Mouse (Mus musculus) adrenal gland, adult 2 months (tissue): ENCODE measurements around the gene Fgfr3. TPM values are rescaled to one million over a fixed set of nuclear protein-coding genes. Genes with fewer than 3 reads are reported as not detected.

ENCODE experiments used
- DNase-seq: peaks from one replicate; pipeline ENCODE4 v3.0.0; 2021
- polyA plus RNA-seq: library from polyadenylated mRNA; depleted of rRNA; stranded (reverse); fragments of >200 nt; gene quantifications from 2 replicates; pipeline ENCODE4 v1.2.3, GENCODE M21; 2012
- total RNA-seq, 2 experiments: library from RNA; stranded (reverse); gene quantifications; 2 replicates each; pipeline ENCODE4 v1.2.3; 2021

The Fgfr3 gene
- total and polyA plus RNA-seq, 3 experiments = 2.2 to 3.7 (median 3.6) TPM

- no peak for DNase-seq
Measured at GRCm38 (mm10) chr5:33697947-33698512, 23.4 kb upstream of the Fgfr3 start.

GRCm38 (mm10) chr5:33698669-33699068 lies 22.8 kb upstream of the Fgfr3 start:
- no peak for DNase-seq

DNA sequence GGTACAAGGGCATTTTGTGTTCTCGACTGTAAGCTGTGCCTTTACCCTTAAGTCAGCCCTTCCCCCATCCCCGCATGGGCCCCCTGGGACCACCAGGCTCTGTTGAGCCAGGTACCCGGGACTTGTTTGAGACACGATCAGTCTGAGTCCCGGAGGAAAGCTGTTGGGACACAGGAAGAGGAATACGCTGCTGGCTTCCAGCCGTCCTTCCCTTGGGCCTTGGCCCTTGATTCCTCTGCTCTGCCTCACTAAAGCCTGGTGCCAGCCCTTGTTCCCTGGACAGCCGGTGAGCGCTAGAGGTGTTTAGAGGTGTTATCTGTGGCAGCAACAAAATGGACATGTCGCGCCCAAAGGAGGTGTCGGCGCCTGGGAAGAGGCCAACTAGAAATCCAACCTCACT lies 21.5 kb upstream of the Fgfr3 start:
- no peak for DNase-seq

DNA sequence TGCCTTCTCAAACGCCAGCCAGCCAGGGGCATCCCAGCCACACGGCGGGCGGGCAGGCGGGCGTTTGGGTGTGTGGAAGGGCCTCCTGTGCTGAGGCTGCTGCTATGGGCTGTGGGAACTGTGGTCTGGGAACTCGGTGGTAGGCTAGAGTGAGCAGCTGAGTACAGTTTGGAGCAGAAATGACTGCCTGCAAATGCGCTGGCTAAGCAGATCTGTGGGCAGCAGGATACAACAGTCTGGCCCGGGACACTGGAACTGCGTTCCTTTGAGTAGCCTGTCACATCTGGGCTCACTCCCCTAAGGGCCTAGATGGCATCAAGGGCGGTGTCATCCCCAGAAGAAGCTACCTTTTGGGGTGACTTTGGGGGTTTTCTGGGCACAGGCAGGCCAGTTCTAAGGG lies 19.6 kb upstream of the Fgfr3 start:
- no peak for DNase-seq

DNA sequence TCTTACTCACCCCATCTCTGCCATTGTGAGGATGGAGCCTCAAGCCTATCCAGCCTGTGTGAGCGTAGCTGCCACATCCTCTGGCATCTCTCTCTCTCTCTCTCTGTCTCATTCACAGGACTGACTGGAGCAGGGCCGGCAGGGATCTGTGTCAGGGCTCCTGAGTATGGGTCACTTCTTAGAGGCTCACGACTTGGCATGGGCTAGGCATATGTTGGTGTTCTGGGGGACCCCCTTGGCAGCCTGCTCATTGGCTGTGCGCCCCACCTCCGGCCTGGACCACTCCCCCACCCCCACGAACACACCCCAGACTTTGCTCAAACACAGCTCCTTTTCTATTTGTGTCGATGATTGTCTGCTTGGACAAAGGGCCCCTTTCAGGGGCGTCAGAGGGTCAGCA lies 17.5 kb upstream of the Fgfr3 start:
- no peak for DNase-seq

GRCm38 (mm10) chr5:33704945-33705611 lies 16.4 kb upstream of the Fgfr3 start:
- DNase-seq = no peak

GRCm38 (mm10) chr5:33705612-33706349 lies 15.7 kb upstream of the Fgfr3 start:
- DNase-seq = no peak

DNA sequence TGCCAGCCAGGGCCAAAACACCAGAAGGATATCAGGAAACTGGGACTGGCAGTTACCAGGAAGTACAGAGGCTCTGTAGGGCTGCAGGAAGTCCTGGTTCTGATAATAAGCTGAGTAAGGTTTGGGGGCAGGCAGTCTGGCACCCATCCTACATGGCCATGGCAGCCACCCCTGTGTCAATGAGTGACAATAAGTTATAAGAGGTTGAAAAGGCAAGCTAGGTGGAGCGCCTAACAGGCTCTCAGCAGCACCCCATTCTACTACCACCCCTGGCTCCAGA lies 15.2 kb upstream of the Fgfr3 start:
- DNase-seq = no peak

DNA sequence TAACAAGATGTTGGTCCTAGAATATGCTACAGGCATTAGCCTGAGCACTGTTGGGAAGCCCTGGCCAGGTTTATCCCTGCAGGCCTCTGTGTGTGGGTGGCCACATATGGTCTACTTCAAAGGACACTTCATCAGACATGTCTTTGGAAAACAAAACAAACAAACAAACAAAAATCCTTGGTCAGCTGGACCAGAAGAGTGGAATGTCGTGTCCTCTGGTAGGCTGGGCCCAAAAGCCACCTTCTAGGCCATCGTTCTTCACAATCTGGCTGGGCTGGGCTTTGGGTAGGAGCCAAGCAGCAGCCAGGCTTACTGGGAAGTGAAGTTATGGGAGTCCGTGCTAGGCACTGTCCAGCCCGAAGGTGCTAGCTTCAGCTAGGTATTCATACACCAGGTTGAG lies 14.3 kb upstream of the Fgfr3 start:
- DNase-seq = no peak

GRCm38 (mm10) chr5:33709037-33709436 lies 12.4 kb upstream of the Fgfr3 start:
- no peak for DNase-seq

DNA sequence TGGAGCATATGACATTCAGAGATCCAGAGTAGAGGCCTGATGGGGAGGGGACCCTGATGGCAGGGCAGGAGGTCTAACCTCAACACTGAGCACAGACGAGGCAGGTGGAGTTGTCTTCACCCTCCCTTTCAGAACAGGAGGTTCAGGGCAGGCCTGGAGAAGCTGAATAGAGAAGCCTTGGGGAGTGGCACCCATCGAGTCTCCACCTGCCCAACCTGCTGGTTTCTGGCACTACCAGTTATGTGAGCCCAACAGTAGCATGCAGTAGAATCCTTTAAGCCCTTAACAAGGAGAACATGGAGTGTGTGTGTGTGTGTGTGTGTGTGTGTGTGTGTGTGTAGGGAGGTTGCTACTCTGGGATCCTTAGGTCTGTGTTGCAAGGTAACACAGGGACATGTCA lies 8.9 kb upstream of the Fgfr3 start:
- no peak for DNase-seq

DNA sequence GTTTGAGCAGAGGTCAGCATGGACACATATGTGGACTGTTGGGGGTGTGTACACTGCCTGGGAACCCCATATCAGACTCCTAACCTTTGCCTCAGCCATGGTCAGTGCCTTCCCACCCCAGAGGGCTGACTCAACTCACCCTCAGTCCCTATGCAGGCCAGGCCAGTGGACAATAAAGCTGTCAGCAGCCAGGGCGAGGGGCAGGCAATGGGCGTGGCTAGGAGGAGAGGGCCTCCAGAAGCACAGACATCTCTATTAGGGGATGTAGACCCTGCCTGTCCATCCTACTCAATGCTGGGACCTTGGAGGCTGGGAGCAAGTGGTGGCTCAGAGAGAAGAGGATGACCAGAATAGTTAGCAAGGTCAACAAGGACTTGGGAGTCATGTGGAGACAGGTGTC lies 6.3 kb upstream of the Fgfr3 start:
- no peak for DNase-seq

GRCm38 (mm10) chr5:33716467-33716866 lies 5.0 kb upstream of the Fgfr3 start:
- no peak for DNase-seq

DNA sequence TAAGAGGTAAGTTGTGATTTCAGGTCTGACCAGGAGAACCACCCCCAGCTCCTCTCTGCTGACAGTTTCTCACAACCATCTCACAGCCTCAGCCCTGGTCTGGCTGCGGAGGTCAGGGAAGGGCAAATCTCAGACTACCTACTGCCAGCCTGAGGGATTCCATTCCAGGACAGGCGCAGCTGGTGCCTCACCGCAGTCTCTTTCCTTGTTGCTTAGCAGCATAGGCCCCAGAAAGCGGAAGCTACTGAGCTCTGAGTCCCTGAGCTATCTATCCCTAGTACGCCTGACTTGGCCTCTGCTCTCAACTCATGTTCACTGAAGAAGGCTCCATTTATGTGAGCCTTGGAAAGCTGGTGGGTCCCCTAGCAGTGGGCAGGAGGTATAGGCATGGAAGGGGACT lies 3.0 kb upstream of the Fgfr3 start:
- no peak for DNase-seq

DNA sequence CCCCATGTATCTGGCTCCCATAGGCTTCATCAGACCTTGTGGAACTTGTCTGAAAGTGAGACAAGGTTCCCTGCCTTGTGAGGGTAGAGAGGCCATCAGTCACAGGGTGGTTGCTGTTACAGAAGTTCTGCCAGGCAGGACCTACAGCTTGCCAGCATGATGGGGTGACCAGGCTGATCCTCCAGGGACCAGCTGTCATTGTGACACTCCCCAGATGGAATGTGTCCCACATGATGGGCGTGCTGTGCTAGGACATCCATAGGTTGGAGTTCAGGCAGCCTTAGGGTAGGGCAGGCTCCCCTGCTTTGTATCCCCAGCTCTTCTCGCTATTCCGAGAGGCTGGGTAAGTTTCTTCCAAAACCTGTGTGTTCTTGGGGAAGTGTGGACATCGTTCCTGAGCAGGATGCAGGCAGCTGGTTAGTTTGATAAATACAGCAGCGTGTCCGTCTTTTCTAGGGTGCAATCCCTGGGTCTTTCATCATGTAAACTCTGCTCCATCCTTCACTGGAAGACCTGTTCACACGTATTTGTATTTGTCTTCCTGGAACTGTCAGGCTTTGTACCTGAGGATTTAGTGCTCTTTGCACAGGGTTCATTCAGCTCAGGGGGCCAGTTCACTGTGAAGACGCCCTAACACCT lies 503 bp upstream of the Fgfr3 start:
- DNase-seq = no peak

DNA sequence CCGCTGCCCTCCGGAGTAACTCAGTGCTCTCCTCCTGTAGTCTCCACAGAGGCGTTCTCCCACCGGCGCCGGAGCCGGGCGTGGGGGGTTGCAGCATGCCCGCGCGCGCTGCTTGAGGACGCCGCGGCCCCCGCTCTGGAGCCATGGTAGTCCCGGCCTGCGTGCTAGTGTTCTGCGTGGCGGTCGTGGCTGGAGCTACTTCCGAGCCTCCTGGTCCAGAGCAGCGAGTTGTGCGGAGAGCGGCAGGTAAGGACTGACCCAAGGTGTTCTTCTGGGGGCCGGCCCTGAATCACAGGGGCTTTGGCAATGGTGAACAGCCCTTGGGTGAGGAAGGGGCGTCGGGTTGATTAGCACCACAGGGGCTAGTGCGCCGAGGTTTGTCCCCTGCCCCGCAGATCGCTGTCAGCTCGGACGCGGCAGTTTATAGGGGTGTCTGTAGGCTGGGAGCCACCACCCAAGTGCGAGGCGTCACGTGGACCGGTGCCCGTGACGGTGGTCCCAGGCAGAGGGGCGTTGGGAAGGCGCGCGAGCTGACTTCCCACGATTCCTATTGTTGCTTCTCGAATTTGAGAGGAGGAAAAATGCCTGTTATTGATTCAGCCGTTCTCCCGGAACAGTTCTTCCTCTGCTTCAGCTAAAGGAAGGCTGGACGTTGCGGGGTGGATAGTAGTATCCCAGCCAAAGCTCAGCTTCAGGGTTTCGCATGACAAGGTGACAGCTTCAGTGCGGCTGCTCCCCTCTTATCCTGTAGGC lies 968 bp downstream of the Fgfr3 start:
- DNase-seq = peak; percentile 15

DNA sequence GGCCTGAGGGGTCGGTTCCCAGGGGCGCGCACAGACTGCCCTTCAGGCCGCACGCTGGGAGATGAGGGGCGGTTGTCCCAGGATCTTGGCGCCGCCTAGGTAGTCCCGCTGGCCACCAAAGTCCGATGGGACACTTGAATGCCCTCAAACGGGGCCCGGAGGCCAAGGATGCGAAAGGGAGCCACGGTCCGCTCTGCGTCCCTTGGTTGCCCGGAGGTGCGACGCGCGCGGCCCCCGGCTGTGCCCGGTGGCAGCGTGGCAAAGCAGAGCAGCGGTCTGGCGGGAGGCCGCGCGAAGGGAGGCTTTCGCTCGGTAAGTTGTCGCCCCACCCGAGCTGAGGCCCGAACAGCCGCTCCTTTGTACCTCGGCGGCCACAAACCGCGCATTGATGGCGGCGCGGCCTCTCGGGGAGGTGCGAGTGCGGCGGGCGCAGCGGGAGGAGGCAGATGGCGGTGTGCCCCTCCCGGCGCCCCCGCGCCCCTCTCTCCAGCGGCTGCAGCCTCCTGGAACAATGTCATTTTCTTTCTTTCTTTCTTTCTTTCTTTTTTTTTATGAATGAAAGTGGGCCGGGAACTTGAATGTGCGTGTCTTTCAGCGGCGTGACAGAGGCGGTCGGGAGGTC lies 1.7 kb downstream of the Fgfr3 start:
- DNase-seq = peak; percentile 28

GRCm38 (mm10) chr5:33723641-33724465 lies 2.4 kb downstream of the Fgfr3 start:
- no peak for DNase-seq

DNA sequence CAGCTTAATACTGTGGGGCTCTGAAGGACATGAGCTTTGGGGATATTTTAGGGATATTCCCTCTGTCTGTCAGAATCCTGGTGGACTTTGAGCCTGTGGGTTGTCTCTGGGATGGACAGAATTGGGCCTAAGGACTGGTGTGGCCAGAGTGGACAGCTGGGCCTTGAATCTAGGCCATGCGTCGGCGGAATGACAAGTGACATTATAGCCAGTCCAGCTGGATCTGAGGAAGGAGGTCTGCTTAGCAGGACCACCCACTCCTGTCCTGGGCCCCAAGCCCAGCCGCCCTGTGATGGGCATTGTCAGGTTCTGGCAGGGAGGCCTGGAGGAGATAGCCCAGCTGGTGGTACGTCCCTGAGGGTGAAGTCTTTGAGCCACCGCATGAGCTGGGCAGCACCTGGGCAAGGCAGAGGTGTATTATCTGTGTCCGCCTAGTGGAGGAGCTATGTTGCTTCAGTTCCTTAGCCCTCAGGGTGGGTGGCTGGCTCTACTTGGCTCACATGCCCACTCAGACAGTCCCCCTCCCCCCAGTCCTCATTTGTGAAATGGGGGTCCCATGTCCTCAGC lies 4.7 kb downstream of the Fgfr3 start:
- DNase-seq = no peak

DNA sequence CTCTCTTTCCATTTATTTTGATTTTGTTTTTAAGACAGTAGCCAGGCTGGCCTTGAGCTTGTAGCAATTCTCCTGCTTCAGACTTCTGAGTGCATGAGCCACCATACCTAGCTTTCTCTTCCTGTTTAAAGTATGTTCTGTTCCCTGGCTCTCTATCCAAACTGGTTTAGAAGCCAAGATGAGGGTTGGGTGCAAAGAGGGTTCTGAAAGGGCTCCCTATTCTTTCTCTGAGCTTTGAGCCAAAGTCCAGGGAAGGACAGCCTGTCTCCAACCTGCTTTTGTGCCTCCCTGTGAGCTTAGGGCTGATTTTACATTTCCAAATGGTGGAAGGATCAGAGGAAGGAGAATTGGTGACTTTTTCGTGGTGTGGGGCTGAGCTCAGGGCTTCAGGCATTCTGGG lies 5.4 kb downstream of the Fgfr3 start:
- no peak for DNase-seq

- no peak for DNase-seq
Measured at GRCm38 (mm10) chr5:33728841-33729240, 7.4 kb downstream of the Fgfr3 start.
